Mouse (Mus musculus) midbrain, embryonic 10.5 days (tissue): Measurements from ENCODE around the gene Crlf1. TPM values are rescaled to one million over a fixed set of nuclear protein-coding genes. Genes with fewer than 3 reads are reported as not detected.
A peak's percentile ranks its signal among the peaks of the same experiment; 100 is the strongest.

Experiments
- DNase-seq: peaks from one replicate; pipeline ENCODE4 v3.0.0-alpha.2; 2017; ENCODE audit warnings: low spot score
- H3K27ac ChIP-seq: fragments of 300-500 bp; sonication (generic); replicated peaks from 2 replicates; pipeline ENCODE4 v1.5.1; 2016; ENCODE audit warnings: mild to moderate bottlenecking
- H3K27me3 ChIP-seq: fragments of 300-500 bp; sonication (generic); 2 replicates; pipeline ENCODE4 v1.6.1; 2016; ENCODE audit warnings: low read depth, mild to moderate bottlenecking; ENCODE audit not compliant: poor library complexity, severe bottlenecking
- H3K36me3 ChIP-seq: fragments of 300-500 bp; sonication (generic); 2 replicates; pipeline ENCODE4 v1.6.1; 2016; ENCODE audit warnings: mild to moderate bottlenecking, moderate library complexity
- H3K4me1 ChIP-seq: fragments of 300-500 bp; sonication (generic); 2 replicates; pipeline ENCODE4 v1.6.1; 2016
- H3K4me3 ChIP-seq: fragments of 300-500 bp; sonication (generic); 2 replicates; pipeline ENCODE4 v1.5.1; 2016; ENCODE audit warnings: mild to moderate bottlenecking, moderate library complexity
- H3K9me3 ChIP-seq: fragments of 300-500 bp; sonication (generic); replicated peaks from 2 replicates; pipeline ENCODE4 v1.6.1; 2016; ENCODE audit warnings: mild to moderate bottlenecking
- WGBS: fragments of 180-500 bp; shearing (Covaris S2); methylation state at CpG from one replicate; pipeline ENCODE4 v1.1.7; 2016; 5-methylcytosine and 5-hydroxymethylcytosine counted together
- polyA plus RNA-seq: library from polyadenylated mRNA; unstranded; fragments of >200 nt; fragmentation: Nextera tagmentation; extraction: Ambion mirVana; gene quantifications from 2 replicates; pipeline ENCODE4 v1.2.1, GENCODE M21; 2016

Gene Crlf1
- 0.42 and 2.3 TPM in 2 replicates for polyA plus RNA-seq

GRCm38 (mm10) chr8:70492664-70493640 lies at the start of gene Crlf1:
Gene Crlf1, plus strand, starts transcription at chr8:70493158.
- Histone ChIP-seq H3K9me3 (no peaks in the 10 kb centered on the region), H3K27ac (peak within 1 kb of the TSS; percentile 38; the same call in 1 of the 2 replicates), H3K4me3 (peak within 1 kb of the TSS; percentile 50), H3K36me3 (no peaks in the 10 kb centered on the region), H3K27me3 (peaks cover 100% of the 10 kb centered on the region), H3K4me1 (peaks cover 79% of the 10 kb centered on the region)
- DNase-seq = peak; percentile 33
- WGBS = 1% methylated on average over 71 of the region's 93 CpGs

DNA sequence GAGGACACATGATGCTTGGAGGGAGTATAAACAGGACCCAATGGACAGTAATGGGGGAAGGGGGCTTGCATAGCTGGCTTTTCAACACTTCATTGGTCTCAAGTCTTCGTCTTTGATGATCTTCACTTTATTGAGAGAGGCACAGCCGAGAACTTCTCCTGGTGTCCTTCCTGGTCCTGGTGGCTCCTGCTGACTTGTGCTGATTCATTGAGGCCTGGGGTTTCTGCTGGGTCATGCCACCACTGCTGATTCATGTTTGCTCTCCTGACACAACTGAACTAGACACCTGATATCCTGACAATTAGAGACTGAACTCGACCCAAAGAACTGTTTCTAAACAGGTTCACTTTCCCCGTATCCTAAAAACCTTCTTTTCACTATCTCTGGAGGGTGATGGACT lies 49.6 kb upstream of the Crlf1 start:
- Histone ChIP-seq H3K4me3 (no peak overlapping the region), H3K27me3 (no peaks in the 10 kb centered on the region), H3K27ac (no peak overlapping the region), H3K4me1 (peaks cover 18% of the 10 kb centered on the region), H3K36me3 (no peaks in the 10 kb centered on the region), H3K9me3 (no peaks in the 10 kb centered on the region)
- no peak for DNase-seq
- WGBS = 86% methylated on average over 4 of the region's 4 CpGs

GRCm38 (mm10) chr8:70445988-70446387 lies 47.0 kb upstream of the Crlf1 start:
- peaks cover 7% of the 10 kb centered on the region; the same call in 1 of the 2 replicates for H3K27me3 ChIP-seq
- no peaks in the 10 kb centered on the region for H3K4me1 ChIP-seq
- no peak for DNase-seq

DNA sequence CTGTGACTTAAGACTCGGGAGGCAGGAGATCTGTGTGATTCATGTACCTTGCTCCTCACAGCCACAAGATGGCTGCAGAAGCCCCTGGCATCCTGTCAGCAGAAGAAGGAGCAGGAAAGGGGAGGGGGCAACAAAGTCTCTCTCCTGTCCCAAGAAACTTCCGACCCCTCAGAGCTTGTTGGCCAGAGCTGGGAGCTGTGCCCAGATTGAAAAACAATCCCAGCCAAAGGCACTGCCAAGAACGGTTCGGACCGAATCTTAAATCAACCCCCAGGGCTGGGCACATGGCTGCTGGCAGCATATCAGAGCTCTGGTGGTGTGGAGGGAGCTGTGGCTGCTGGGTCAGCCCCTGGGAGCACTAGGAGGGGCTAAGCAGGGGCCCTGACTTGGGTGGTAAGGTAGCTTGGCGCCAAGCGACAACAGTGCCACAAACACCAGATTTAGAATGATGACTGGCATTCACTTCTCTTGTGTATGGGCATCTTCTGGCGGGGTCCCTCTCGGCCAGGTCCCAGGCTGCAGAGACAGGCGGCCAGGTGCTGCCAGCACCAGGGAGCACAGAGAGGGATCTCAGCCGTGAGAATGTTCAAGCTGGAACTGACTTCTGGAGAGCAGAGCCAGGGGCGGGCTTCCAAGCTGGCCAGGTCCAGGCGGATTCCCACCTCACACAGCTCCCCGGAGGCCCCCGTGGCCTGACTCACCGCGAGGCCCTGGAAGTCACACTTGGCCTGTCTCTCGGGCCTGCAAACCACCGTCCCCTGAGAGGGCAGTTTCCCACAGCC lies 45.1 kb upstream of the Crlf1 start:
- H3K4me3 ChIP-seq = no peak overlapping the region
- H3K27me3 ChIP-seq = peaks cover 25% of the 10 kb centered on the region
- H3K27ac ChIP-seq = no peak overlapping the region
- 78% methylated on average over 19 of the region's 19 CpGs for WGBS
- no peak for DNase-seq
- H3K36me3 ChIP-seq = peaks cover 34% of the 10 kb centered on the region
- H3K9me3 ChIP-seq = no peaks in the 10 kb centered on the region
- H3K4me1 ChIP-seq = peaks cover 6% of the 10 kb centered on the region; the same call in 1 of the 2 replicates

More at GRCm38 (mm10) chr8:70445988-70446387, 47.0 kb upstream of the Crlf1 start:
- Histone ChIP-seq H3K27ac (no peak overlapping the region), H3K4me3 (no peak overlapping the region), H3K36me3 (peaks cover 15% of the 10 kb centered on the region), H3K9me3 (no peaks in the 10 kb centered on the region)
- WGBS = 78% methylated on average over 1 of the region's 1 CpGs

DNA sequence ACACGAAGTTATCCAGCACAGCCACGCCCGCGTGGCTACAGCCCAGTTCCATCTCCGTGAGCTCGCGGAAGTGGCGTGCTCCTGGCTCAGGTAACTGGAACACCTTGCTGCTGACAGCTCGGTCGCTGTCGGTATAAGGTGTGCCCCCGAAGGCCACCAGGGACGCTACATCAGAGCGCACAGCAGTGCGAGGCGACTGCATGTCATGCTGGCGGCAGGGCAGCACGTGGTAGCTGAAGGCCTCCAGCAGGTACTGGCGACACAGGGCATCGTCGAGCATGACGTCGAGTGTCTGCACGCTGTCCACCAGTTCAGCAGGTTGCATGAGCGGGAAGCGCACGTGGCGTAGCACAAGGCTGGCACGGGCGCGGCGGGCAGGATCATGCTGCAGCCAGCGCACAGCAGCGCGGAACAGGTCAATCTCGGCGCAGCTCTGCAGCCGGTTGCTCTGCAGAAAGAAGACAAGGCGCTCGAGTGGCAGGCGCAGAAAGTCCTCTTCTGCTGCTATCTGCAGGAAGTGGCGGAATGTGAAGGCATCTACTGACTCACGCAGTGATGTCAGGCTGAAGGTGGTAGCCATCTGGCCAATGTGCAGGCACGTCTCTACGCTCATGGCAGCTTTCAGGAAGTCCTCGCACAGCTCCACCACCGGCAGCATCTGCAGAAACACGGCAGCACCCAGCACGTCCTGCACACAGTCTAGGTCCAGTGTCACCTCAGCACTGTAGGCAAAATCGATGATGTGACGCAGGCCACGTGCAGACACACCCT lies 40.6 kb upstream of the Crlf1 start:
- H3K4me1 ChIP-seq = peaks cover 6% of the 10 kb centered on the region; the same call in 1 of the 2 replicates
- peaks cover 34% of the 10 kb centered on the region for H3K27me3 ChIP-seq
- no peak for DNase-seq

DNA sequence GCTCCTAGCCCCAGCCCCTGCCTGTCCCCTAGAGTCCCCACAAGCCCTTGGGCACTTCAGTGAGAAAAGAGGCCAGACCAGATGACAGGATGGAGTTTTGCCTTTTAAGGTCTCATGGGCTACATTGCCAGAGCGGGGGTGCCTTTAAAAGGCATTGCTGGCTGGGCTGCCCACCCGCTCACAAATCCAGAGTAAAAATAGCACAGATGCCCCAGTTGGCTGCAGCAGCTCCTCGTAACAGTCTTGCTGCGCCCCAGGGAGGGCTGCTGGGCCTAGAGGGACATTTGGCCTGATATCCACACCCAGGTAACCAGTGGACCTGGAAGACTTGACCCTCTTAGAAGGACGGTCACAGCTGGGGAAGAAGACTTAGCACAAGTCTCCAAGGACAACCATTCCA lies 39.1 kb upstream of the Crlf1 start:
- no peak overlapping the region for H3K27ac ChIP-seq
- H3K27me3 ChIP-seq = peaks cover 34% of the 10 kb centered on the region
- H3K4me3 ChIP-seq = no peak overlapping the region
- peaks cover 34% of the 10 kb centered on the region for H3K36me3 ChIP-seq
- peaks cover 6% of the 10 kb centered on the region; the same call in 1 of the 2 replicates for H3K4me1 ChIP-seq
- no peaks in the 10 kb centered on the region for H3K9me3 ChIP-seq
- DNase-seq = no peak
- whole genome bisulfite sequencing = 91% methylated on average over 5 of the region's 5 CpGs

More for the DNA sequence above, 40.6 kb upstream of the Crlf1 start:
- WGBS = 59% methylated on average over 52 of the region's 52 CpGs
- peaks cover 34% of the 10 kb centered on the region for H3K36me3 ChIP-seq
- 0 out of 2 replicates have a peak overlapping the region, but pooled peaks have one; percentile 6 for H3K27ac ChIP-seq
- no peak overlapping the region for H3K4me3 ChIP-seq
- no peaks in the 10 kb centered on the region for H3K9me3 ChIP-seq

GRCm38 (mm10) chr8:70456996-70457395 lies 36.0 kb upstream of the Crlf1 start:
- peaks cover 17% of the 10 kb centered on the region for H3K27me3 ChIP-seq
- H3K9me3 ChIP-seq = no peaks in the 10 kb centered on the region; the same call in 1 of the 2 replicates
- WGBS = 94% methylated on average over 1 of the region's 1 CpGs
- H3K27ac ChIP-seq = no peak overlapping the region
- no peak for DNase-seq
- no peak overlapping the region for H3K4me3 ChIP-seq
- peaks cover 21% of the 10 kb centered on the region for H3K36me3 ChIP-seq
- peaks cover 1% of the 10 kb centered on the region; the same call in 1 of the 2 replicates for H3K4me1 ChIP-seq

GRCm38 (mm10) chr8:70457882-70458281 lies 35.1 kb upstream of the Crlf1 start:
- H3K4me3 ChIP-seq = no peak overlapping the region
- peaks cover 12% of the 10 kb centered on the region for H3K36me3 ChIP-seq
- no peak for DNase-seq
- 90% methylated on average over 6 of the region's 6 CpGs for WGBS
- H3K27ac ChIP-seq = no peak overlapping the region
- no peaks in the 10 kb centered on the region for H3K4me1 ChIP-seq
- peaks cover 8% of the 10 kb centered on the region for H3K27me3 ChIP-seq
- no peaks in the 10 kb centered on the region; the same call in 1 of the 2 replicates for H3K9me3 ChIP-seq

- WGBS = 84% methylated on average over 3 of the region's 3 CpGs
- no peak for DNase-seq
- Histone ChIP-seq H3K36me3 (peaks cover 12% of the 10 kb centered on the region; the same call in 1 of the 2 replicates), H3K27me3 (peaks cover 2% of the 10 kb centered on the region), H3K9me3 (no peaks in the 10 kb centered on the region; the same call in 1 of the 2 replicates), H3K27ac (no peak overlapping the region), H3K4me3 (no peak overlapping the region), H3K4me1 (peaks cover 4% of the 10 kb centered on the region)
Observed at GRCm38 (mm10) chr8:70458462-70458861, 34.5 kb upstream of the Crlf1 start.

DNA sequence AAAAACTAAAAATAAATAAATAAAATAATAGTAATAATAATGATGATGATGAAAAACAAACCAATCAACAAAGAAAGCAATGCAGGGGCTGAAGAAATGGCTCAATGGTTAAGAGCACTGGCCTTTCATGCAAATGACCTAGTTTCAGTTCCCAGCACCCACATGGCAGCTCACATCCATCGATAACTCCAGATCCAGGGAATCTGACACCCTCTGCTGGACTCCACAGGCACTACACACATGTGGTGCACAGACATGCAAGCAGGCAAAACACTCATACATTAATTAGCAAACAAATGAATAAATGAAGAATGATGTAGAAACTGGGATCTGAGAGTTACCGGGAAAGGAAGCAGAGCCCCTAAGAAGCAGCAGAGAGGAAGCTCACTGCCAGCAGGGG lies 33.3 kb upstream of the Crlf1 start:
- Histone ChIP-seq H3K4me3 (no peak overlapping the region), H3K27me3 (no peaks in the 10 kb centered on the region), H3K4me1 (peaks cover 7% of the 10 kb centered on the region), H3K9me3 (no peaks in the 10 kb centered on the region; the same call in 1 of the 2 replicates), H3K36me3 (peaks cover 12% of the 10 kb centered on the region; the same call in 1 of the 2 replicates), H3K27ac (no peak overlapping the region)
- 95% methylated on average over 2 of the region's 2 CpGs for WGBS
- DNase-seq = no peak

DNA sequence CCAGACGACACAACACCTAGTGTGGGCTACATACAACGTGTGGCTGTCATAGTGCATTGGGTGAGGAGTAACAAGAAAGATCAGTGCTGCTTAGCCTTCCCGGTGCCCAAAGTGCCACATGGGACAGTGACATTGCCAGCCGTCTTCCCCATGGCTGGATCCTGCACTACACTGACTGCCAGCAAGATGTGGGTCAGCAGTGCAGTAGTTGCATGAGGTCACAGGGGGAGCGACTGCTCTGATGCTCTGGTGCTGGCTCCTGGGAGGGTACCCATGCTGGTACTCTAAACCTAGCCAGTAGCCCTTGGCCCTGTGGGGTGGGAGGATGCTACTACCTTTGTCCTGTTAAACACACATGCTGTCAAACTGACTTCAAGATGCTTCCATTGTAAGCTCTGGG lies 32.8 kb upstream of the Crlf1 start:
- Histone ChIP-seq H3K36me3 (peaks cover 12% of the 10 kb centered on the region; the same call in 1 of the 2 replicates), H3K4me1 (peaks cover 7% of the 10 kb centered on the region), H3K4me3 (no peak overlapping the region), H3K27ac (no peak overlapping the region), H3K27me3 (no peaks in the 10 kb centered on the region), H3K9me3 (no peaks in the 10 kb centered on the region; the same call in 1 of the 2 replicates)
- no peak for DNase-seq
- WGBS = 95% methylated on average over 5 of the region's 5 CpGs

GRCm38 (mm10) chr8:70460606-70461005 lies 32.4 kb upstream of the Crlf1 start:
- WGBS = 84% methylated on average over 9 of the region's 9 CpGs
- H3K27ac ChIP-seq = no peak overlapping the region
- H3K9me3 ChIP-seq = no peaks in the 10 kb centered on the region; the same call in 1 of the 2 replicates
- peaks cover 7% of the 10 kb centered on the region for H3K4me1 ChIP-seq
- no peak for DNase-seq
- peaks cover 12% of the 10 kb centered on the region; the same call in 1 of the 2 replicates for H3K36me3 ChIP-seq
- H3K27me3 ChIP-seq = no peaks in the 10 kb centered on the region
- no peak overlapping the region for H3K4me3 ChIP-seq
